Mouse (Mus musculus) liver, adult (tissue): ENCODE measurements around the gene Smc4.

ENCODE experiments used
- GATA4 ChIP-seq: IDR thresholded peaks from 2 replicates; pipeline ENCODE4 v1.6.1; 2014; ENCODE audit warnings: mild to moderate bottlenecking, low read length; ENCODE audit not compliant: insufficient replicate concordance

Gene Smc4

GRCm38 (mm10) chr3:69049011-69049410 is 44.5 kb downstream of the Smc4 start:
- TF ChIP-seq GATA4: no peak

GRCm38 (mm10) chr3:69051894-69052293 is 47.4 kb downstream of the Smc4 start:
- no peak for TF ChIP-seq GATA4

DNA sequence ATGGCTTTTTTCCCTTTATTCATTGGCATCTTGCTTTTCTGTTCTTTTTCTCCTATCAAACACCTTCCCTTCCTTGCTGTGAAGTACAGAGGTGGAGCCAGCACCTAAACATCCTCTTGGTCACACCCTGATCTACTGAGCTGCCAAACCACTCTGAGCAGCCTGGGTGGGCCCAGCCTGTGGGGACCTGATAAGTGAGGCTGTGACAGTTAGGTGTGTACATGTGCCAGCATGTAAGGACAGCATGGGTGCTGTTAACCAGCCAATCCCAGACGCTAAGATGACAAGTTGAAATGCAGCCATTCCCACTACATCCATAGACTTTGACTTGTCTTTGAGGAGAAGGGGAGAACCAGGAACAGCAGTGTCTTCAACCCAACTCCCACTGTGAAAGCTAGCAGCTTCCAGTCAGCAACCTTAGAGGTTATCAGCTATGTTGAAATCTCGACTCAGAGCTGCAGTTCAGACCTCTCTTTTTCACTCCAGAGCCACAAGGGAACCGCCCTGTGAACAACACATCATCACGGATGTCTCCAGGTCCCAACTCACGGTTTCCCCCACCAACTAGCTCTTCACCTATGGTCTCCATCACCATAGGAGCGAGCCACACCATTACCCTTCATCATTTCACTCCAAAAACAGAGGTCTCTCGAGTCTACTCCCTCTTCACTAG is 50.4 kb downstream of the Smc4 start:
- no peak for TF ChIP-seq GATA4

GRCm38 (mm10) chr3:69055871-69056270 is 51.3 kb downstream of the Smc4 start:
- no peak for TF ChIP-seq GATA4

GRCm38 (mm10) chr3:69060672-69061071 is 56.1 kb downstream of the Smc4 start:
- no peak for TF ChIP-seq GATA4

- no peak for TF ChIP-seq GATA4
Observed at GRCm38 (mm10) chr3:69062764-69063163, 58.2 kb downstream of the Smc4 start.

DNA sequence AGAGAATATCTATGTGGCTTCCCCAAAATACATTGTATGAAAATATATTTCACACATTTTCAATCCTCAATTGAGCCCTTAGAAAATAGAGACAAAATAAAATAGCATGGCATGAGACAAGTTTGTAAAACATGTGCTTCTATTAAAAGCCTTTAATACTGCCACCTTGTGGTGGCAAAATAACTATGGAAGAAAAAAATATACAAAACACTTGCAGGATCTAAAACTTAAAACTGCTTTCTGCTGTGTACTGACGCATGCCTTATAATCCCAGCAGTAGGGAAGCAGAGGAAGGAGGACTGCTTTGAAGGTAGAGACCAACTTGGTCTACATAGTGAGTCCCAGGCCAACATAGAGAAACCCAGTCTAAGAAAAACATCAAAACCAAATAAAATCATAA is 59.5 kb downstream of the Smc4 start:
- no peak for TF ChIP-seq GATA4
